Mouse (Mus musculus): ENCODE results near the gene Rubcnl.

- TF ChIP-seq POLR2A (IDR thresholded peaks at IDR 0.05; ENCODE audit: borderline replicate concordance, extremely low read depth, low read depth, low read length): no peak
- no peak for TF ChIP-seq CTCF (IDR thresholded peaks at IDR 0.05; ENCODE audit: insufficient read depth, low read length)
Observed at GRCm38 (mm10) chr14:75005478-75006199, 10.2 kb upstream of the Rubcnl start.

All from lung, adult 2 months (tissue).